Mouse (Mus musculus): ENCODE measurements at regions not wholly inside any gene's neighbourhood (a gene's known extent, or its start where the extent isn't known, plus 50 kb on each side); places are given as distances from the start of the nearest gene placed in this dataset.

DNA sequence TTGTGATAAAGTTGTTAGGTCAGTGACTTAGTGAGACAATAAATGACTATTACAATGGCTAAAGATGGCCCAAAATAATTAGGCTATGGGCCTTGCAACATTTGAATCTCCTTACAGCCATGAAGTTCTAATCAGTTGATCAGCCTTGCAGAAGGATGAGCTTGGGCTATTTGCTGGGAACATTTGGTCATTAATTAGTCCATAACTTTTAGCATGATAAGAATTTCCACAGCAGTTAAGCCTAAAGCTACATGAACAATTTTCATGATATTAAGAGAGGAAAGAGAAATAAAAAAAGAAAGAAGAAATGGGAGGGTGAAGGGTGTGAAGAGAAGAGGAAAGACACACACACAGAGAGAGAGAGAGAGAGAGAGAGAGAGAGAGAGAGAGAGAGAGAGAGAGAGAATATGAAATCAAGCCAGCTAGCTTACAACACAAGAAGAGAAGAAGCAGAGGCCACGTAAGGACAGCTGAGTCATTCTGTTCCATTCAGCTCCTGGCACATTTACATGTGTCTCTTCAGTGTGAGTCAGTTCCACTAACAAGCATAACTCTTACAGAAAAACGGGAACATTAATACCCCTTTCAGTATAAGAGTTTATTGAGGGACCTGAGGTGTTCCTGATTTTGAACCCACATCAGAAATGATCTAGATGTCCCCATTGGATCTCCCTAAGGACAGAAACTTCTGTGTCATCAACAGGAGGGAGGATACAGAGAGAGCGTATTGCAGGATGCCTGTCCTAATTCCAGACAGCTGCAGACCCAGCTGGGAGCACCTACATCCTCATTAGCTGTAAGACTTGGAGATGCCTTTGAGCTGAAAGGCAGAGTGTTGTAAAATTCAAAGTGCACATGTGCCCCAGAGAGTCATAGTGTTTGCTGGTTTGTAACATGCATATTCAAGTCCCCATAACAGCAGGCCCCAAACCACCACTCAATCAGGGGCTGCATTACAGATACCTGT lies 487.6 kb upstream of the Vstm2a start:
- ATAC-seq, result no peak
- no peaks in the 10 kb centered on the region for H3K36me3 ChIP-seq (ENCODE audit: control insufficient read depth, insufficient read depth, low read length)
- H3K9me3 ChIP-seq (replicated peaks; ENCODE audit: control insufficient read depth, low read length, poor library complexity, severe bottlenecking), result no peaks in the 10 kb centered on the region
- WGBS, result 66% methylated on average over 3 of the region's 3 CpGs
- no peaks in the 10 kb centered on the region for H3K27me3 ChIP-seq (ENCODE audit: control insufficient read depth, insufficient read depth, low read depth, low read length)
- no peak overlapping the region for H3K4me2 ChIP-seq (ENCODE audit: low read length)
- H3K4me1 ChIP-seq (ENCODE audit: control insufficient read depth, insufficient read depth, low read length), result no peaks in the 10 kb centered on the region
- no peak overlapping the region for H3K27ac ChIP-seq (ENCODE audit: low read length)
- no peak overlapping the region for H3K9ac ChIP-seq (ENCODE audit: low read depth, low read length)
- no peak overlapping the region for H3K4me3 ChIP-seq (ENCODE audit: low read depth, low read length)

Data from midbrain, embryonic 16.5 days (tissue).